Mouse (Mus musculus): ENCODE measurements around the gene Kpnb1. TPM values are rescaled to one million over a fixed set of nuclear protein-coding genes. Genes with fewer than 3 reads are reported as not detected.

The Kpnb1 gene
- polyA plus RNA-seq, 1 experiment from 2014 or later, result 44.3 TPM

DNA sequence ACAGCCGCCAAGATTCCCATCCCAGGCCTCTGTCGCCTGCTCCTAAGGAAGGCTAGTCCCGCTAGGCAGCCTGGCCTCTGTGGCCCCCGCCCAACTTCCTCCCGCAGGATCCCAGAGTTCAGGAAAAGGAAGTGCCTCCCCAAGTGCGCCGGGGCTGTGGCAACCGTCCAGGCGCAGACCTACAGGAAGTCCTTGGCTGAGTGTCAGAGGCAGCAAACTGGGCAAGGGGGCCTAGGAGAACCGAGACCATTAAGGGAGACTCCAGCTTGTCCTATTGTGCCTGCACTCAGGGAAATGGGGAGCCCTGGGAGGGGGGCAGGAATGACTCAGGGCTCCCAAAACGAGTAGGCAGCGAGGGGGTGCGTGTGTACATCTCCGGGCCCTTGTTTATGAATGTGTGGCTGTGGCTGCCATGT is 37.7 kb downstream of the Kpnb1 start:
- WGBS, result 1% methylated on average over 14 of the region's 14 CpGs
- Histone ChIP-seq H3K4me2 (peak overlapping the region; percentile 85), H3K9me3 (no peaks in the 10 kb centered on the region), H3K36me3 (peaks cover 34% of the 10 kb centered on the region), H3K27ac (peak overlapping the region; percentile 93), H3K27me3 (no peaks in the 10 kb centered on the region), H3K4me1 (peaks cover 61% of the 10 kb centered on the region), H3K9ac (peak overlapping the region; percentile 68), H3K4me3 (peak overlapping the region; percentile 82)
- ATAC-seq (ENCODE audit: insufficient number of reproducible peaks, low FRiP score, low TSS enrichment, low read depth), result peak; percentile 1; the same call in 1 of the 2 replicates

DNA sequence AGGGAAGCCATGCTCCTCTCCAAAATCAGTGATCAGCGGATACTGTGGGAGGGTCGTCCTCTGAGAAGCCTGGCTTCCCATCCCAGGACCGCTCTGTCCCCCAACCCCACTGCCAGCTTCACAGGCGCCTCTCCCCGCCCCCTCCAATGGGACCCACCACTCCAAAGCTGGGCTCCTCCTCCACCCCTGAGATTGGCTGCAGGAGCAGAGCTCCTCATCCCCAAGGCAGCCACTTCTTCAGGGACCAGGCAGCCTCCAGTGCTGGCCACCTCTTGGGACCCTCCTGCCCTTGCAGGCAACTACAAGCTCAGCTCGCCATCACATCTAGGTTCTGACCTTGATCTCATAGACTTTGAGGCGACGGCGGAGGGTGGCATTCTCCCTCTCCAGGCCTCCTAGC is 38.7 kb downstream of the Kpnb1 start:
- Histone ChIP-seq H3K27ac (no peak overlapping the region), H3K9me3 (no peaks in the 10 kb centered on the region), H3K36me3 (peaks cover 39% of the 10 kb centered on the region), H3K4me3 (peak overlapping the region; percentile 82), H3K9ac (no peak overlapping the region), H3K27me3 (no peaks in the 10 kb centered on the region), H3K4me2 (peak overlapping the region; percentile 85), H3K4me1 (peaks cover 59% of the 10 kb centered on the region)
- WGBS, result 45% methylated on average over 9 of the region's 9 CpGs
- ATAC-seq (ENCODE audit: insufficient number of reproducible peaks, low FRiP score, low TSS enrichment, low read depth), result no peak

DNA sequence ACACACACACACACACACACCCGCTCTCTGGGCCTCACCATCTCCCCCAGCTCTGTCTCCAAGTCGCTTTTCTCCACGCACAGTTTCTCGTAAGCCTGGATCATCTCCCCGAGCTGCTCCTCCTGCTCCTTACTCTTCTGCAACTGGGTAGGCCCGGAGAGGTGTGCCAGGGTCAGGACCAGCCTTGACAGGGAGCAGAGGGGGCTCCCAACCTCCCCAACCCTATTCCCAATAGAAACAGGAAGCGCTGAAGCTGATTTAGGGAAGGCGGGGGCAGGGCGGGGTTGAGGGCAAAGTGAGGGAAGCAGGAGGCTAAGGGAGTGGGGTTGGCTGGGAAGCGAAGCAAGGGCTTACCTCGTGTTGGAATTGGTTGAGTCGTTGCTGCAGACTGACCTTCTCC is 39.1 kb downstream of the Kpnb1 start:
- Histone ChIP-seq H3K9ac (no peak overlapping the region), H3K4me3 (peak overlapping the region; percentile 4; the same call in 1 of the 2 replicates), H3K27ac (no peak overlapping the region), H3K27me3 (no peaks in the 10 kb centered on the region), H3K9me3 (no peaks in the 10 kb centered on the region), H3K4me1 (peaks cover 58% of the 10 kb centered on the region), H3K4me2 (peak overlapping the region; percentile 85; the same call in 1 of the 2 replicates), H3K36me3 (peaks cover 43% of the 10 kb centered on the region)
- WGBS, result 37% methylated on average over 12 of the region's 12 CpGs
- ATAC-seq (ENCODE audit: insufficient number of reproducible peaks, low FRiP score, low TSS enrichment, low read depth), result no peak

DNA sequence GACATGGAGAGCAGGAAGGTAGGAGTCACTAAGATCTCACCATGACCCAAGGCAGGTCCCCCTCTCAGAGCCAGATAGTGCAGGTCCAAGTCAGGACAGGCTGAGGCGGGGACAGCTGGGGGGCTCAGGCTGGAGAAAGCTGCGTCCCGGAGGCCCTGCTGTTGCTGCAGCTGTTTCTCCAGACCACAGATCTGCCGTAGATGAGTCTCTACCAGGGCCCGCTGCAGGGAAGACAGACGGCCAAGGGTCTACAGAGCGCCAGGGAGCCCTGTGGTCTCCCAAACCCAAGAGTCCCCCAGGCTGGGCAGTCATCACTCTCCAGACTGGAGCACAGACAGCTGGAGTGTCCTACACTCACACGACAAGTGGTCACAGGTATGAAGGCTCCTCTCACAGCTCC is 40.3 kb downstream of the Kpnb1 start:
- H3K9ac ChIP-seq, result no peak overlapping the region
- peaks cover 50% of the 10 kb centered on the region for H3K36me3 ChIP-seq
- peaks cover 52% of the 10 kb centered on the region for H3K4me1 ChIP-seq
- no peaks in the 10 kb centered on the region for H3K9me3 ChIP-seq
- no peak overlapping the region for H3K27ac ChIP-seq
- H3K4me3 ChIP-seq, result no peak overlapping the region
- WGBS, result 77% methylated on average over 8 of the region's 8 CpGs
- no peak for ATAC-seq (ENCODE audit: insufficient number of reproducible peaks, low FRiP score, low TSS enrichment, low read depth)
- no peak overlapping the region for H3K4me2 ChIP-seq
- H3K27me3 ChIP-seq, result no peaks in the 10 kb centered on the region

DNA sequence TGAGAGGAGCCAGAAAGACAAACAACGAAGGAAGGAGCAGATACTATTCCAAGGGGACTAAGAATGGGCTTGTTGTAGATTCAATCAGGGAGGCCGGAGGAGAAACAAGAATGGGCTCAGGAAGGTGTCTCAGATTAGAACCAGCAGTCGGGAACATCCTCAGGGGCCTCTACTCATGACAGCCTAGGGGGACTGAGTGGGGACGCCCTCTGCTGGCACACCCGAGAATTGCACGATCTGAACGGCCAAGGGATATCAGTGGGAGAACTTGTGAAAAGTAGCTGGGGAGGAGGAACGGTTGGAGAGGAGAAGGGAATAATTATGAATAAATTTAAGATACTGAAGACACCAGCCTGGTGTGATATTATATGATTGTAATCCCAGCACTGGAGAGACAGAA is 41.0 kb downstream of the Kpnb1 start:
- Histone ChIP-seq H3K27me3 (no peaks in the 10 kb centered on the region), H3K4me3 (no peak overlapping the region), H3K9ac (no peak overlapping the region), H3K4me1 (peaks cover 49% of the 10 kb centered on the region), H3K4me2 (no peak overlapping the region), H3K36me3 (peaks cover 50% of the 10 kb centered on the region), H3K9me3 (no peaks in the 10 kb centered on the region), H3K27ac (0 out of 2 replicates have a peak overlapping the region, but pooled peaks have one; percentile 22)
- WGBS, result 9% methylated on average over 8 of the region's 8 CpGs
- ATAC-seq (ENCODE audit: insufficient number of reproducible peaks, low FRiP score, low TSS enrichment, low read depth), result no peak

DNA sequence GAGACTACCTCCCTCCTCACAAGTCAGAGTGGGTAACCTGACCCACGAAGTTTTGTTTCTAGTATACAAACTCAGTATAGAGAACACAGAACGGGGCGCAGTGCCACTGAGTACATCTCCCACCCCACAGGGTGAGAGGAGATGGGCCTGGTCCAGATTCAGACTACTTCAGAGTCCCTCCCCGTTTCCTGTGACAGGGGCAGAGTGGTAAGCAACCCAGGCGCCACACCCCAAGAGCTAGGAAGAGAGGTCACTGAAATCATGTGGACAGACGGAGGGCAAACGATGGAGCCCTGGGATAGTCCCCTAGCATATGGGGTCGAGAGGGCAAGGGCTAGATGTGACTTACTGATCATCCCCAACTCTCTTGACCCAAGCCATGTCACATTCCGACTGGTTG is 41.7 kb downstream of the Kpnb1 start:
- no peak overlapping the region for H3K27ac ChIP-seq
- ATAC-seq (ENCODE audit: insufficient number of reproducible peaks, low FRiP score, low TSS enrichment, low read depth), result no peak
- WGBS, result 64% methylated on average over 9 of the region's 9 CpGs
- H3K9ac ChIP-seq, result no peak overlapping the region
- H3K4me2 ChIP-seq, result no peak overlapping the region
- H3K9me3 ChIP-seq, result no peaks in the 10 kb centered on the region
- peaks cover 54% of the 10 kb centered on the region for H3K36me3 ChIP-seq
- peaks cover 45% of the 10 kb centered on the region for H3K4me1 ChIP-seq
- H3K4me3 ChIP-seq, result no peak overlapping the region
- peaks cover 8% of the 10 kb centered on the region for H3K27me3 ChIP-seq

DNA sequence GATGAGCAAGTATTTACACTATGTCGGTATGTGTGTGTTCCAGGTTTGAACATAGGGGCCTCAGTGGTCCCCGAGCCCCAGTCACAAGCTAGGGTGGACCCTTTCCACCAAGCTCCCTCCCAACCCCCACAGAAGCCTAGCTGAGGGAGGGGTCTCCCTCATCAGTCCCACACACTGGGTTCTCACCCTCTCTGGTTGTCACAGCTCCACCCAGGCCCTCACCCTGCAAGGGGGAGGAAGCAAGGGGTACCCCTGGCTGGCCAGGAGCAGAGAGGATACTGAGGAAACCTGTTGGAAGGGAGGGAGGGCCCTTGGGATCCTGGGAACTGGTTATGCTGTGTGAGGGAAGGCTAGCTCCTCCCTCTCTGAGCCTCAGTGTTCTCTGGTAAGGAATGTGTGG is 42.4 kb downstream of the Kpnb1 start:
- 73% methylated on average over 2 of the region's 2 CpGs for WGBS
- Histone ChIP-seq H3K4me2 (no peak overlapping the region), H3K36me3 (peaks cover 60% of the 10 kb centered on the region)

DNA sequence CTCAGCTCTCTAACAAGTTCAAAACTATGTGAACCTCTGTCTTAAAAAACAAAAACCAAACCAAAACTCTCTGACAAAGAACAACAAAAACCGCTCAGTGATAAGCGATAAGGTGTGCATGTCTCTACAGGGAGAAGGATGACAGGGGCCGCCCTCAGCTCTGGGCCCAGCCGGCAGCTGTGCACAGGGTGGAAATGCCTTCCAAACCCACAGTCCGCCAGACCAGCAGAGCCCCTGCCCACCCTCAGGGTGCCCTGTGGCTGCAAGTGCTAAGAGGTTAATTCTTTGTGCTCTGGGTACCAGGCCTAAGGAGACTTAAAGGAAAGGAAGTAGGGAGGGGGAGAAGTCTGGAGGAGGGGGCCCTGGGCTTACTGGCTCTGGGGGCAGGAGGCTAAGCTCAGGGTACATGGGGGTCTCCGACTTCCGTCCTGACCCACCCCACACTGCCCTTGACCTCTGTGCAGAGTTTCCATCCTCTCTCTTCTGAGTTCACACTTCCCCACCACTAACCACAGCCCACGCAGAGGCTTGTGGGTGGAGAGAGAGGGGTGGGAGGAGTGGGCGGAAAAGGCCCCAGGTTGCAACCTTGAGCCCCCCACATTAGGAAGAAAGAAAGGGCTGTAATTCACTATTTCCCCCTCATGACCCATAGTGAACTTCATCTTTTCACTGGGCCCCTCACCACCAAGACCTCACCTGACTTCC is 44.3 kb downstream of the Kpnb1 start:
- Histone ChIP-seq H3K36me3 (peaks cover 71% of the 10 kb centered on the region), H3K27ac (no peak overlapping the region), H3K9ac (no peak overlapping the region), H3K27me3 (peaks cover 34% of the 10 kb centered on the region), H3K4me2 (no peak overlapping the region), H3K4me3 (no peak overlapping the region), H3K4me1 (peaks cover 34% of the 10 kb centered on the region), H3K9me3 (no peaks in the 10 kb centered on the region)
- 71% methylated on average over 9 of the region's 9 CpGs for WGBS
- ATAC-seq (ENCODE audit: insufficient number of reproducible peaks, low FRiP score, low TSS enrichment, low read depth), result no peak

More for the DNA sequence above, 42.4 kb downstream of the Kpnb1 start:
- Histone ChIP-seq H3K27ac (no peak overlapping the region), H3K4me3 (no peak overlapping the region), H3K9me3 (no peaks in the 10 kb centered on the region), H3K4me1 (peaks cover 42% of the 10 kb centered on the region), H3K27me3 (peaks cover 14% of the 10 kb centered on the region), H3K9ac (no peak overlapping the region)
- no peak for ATAC-seq (ENCODE audit: insufficient number of reproducible peaks, low FRiP score, low TSS enrichment, low read depth)

DNA sequence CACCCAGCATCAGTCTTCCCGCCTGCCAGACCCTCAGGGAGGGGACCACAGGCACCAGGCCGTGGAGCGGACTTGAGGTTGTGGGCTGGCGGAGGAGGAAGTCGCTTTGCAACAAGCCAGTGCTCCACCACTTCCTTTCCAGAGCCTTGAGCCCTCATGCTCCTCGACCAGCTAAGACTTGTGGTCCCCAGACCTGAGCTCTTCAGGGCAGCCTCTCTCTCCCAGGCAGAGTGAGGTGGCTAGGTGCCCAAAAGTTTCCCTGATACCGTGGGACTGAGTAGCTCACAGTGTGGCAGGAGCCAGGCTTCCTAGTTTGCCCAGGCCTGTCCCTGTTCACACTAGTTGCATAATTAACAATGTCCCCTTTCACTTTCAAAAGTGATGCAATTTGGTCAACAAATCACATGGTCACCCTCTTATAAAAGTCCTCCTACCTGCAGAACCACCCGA is 45.5 kb downstream of the Kpnb1 start:
- no peak overlapping the region for H3K27ac ChIP-seq
- no peaks in the 10 kb centered on the region for H3K9me3 ChIP-seq
- H3K9ac ChIP-seq, result no peak overlapping the region
- WGBS, result 58% methylated on average over 8 of the region's 8 CpGs
- H3K4me3 ChIP-seq, result no peak overlapping the region
- H3K4me1 ChIP-seq, result peaks cover 31% of the 10 kb centered on the region
- peaks cover 72% of the 10 kb centered on the region for H3K36me3 ChIP-seq
- H3K4me2 ChIP-seq, result no peak overlapping the region
- peaks cover 44% of the 10 kb centered on the region for H3K27me3 ChIP-seq
- no peak for ATAC-seq (ENCODE audit: insufficient number of reproducible peaks, low FRiP score, low TSS enrichment, low read depth)

DNA sequence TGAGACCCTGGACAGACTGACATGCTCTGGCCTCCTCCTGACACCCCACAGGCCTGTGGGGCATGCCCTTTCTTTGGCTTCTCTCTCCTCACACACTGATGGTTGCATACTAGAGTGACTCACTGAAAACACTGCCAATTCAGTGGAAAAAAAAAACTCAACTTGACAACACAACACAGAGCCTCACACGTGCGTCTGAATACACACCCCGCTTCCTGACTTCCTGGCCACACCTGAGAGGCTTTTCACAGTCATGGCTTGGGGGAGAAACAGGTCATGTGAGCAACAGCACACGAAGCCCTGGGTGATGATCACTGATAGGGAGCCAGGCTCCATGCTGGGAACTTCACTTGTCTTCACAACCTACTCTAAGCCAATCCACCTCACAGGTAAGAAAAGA is 46.9 kb downstream of the Kpnb1 start:
- 66% methylated on average over 4 of the region's 4 CpGs for WGBS
- no peak overlapping the region for H3K9ac ChIP-seq

DNA sequence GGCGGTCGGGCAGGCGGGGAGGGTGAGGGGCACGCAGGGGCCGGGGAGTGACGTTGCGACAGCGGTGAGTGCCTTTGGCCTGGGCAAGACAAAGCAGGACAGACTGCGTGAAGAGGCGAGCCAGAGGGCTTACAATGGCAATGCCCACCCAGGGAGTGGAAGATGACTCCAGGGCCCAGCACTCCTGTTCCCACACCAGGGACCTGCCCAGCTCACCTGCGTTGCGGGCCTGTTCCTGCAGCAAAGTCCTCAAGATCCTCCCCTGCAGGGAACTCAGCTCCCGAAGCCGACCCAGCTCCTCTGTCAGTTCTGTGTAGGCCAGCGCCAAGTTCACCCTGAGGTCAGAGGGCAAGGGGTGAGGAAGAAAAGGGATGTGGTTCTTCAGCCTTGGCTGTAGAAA is 48.4 kb downstream of the Kpnb1 start:
- Histone ChIP-seq H3K27ac (no peak overlapping the region), H3K27me3 (peaks cover 50% of the 10 kb centered on the region), H3K9me3 (no peaks in the 10 kb centered on the region), H3K4me2 (peak overlapping the region; percentile 54), H3K9ac (no peak overlapping the region), H3K36me3 (peaks cover 66% of the 10 kb centered on the region), H3K4me3 (peak overlapping the region; percentile 30), H3K4me1 (peaks cover 17% of the 10 kb centered on the region)
- 23% methylated on average over 15 of the region's 15 CpGs for WGBS
- no peak for ATAC-seq (ENCODE audit: insufficient number of reproducible peaks, low FRiP score, low TSS enrichment, low read depth)

More for the DNA sequence above, 46.9 kb downstream of the Kpnb1 start:
- Histone ChIP-seq H3K4me1 (peaks cover 23% of the 10 kb centered on the region), H3K27me3 (peaks cover 50% of the 10 kb centered on the region), H3K4me3 (no peak overlapping the region), H3K4me2 (no peak overlapping the region), H3K27ac (no peak overlapping the region), H3K36me3 (peaks cover 74% of the 10 kb centered on the region), H3K9me3 (no peaks in the 10 kb centered on the region)
- no peak for ATAC-seq (ENCODE audit: insufficient number of reproducible peaks, low FRiP score, low TSS enrichment, low read depth)

DNA sequence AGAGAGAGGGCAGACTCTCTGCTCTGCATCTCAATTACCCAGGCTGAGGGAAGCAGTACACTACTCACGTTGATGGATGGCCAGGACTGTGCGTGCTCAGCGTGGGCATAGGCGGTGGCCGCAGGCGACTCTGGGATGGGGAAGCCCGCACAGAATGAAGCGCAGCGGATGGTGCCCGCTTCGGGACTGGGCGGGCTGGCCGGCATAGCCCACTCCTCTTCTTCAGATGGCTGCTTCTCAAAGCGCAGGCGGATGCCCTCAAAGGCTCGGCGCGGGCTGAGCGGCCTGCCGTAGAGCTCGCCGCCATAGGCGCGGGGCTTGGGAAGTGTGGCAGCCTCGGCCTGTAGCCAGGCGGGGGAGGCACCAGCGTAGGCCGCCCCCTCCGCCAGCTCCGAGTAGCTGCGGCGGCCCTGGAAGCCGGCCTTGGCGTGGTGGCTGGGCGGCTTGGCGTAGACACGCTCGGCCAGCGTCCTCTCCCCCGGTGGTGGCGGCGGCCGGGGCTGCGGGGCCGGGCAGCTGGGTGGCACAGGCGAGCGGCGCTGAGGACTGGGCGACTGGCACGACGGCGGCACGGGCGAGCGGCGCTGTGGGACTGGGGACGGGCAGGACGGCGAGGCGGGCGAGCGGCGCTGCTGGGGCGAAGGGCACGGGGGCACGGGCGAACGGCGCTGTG is 49.0 kb downstream of the Kpnb1 start:
- Histone ChIP-seq H3K4me1 (peaks cover 15% of the 10 kb centered on the region), H3K36me3 (peaks cover 60% of the 10 kb centered on the region), H3K9ac (no peak overlapping the region), H3K4me3 (peak overlapping the region; percentile 30), H3K4me2 (peak overlapping the region; percentile 54), H3K27ac (no peak overlapping the region), H3K27me3 (peaks cover 50% of the 10 kb centered on the region), H3K9me3 (no peaks in the 10 kb centered on the region)
- WGBS, result 26% methylated on average over 68 of the region's 69 CpGs
- no peak for ATAC-seq (ENCODE audit: insufficient number of reproducible peaks, low FRiP score, low TSS enrichment, low read depth)
